Mouse (Mus musculus): Measurements from ENCODE around the gene Adam17. TPM values are rescaled to one million over a fixed set of nuclear protein-coding genes. Genes with fewer than 3 reads are reported as not detected.
"Not testable (repeated sequence)": the region's sequence is repeated elsewhere in the genome, so short reads cannot be mapped to it uniquely, and the experiment has no call there.

The Adam17 gene
- total RNA-seq (2018; cell fraction: chromatin; rRNA removed): 100 to 1,000 TPM; 103 to 555 (median 216) TPM
- total RNA-seq (2018; cell fraction: cytosol; rRNA removed): 100 to 1,000 TPM in 22 of 26 experiments, 10 to 100 TPM in 4; 86.1 to 147 (median 109) TPM
- 100 to 1,000 TPM; 144 to 491 (median 256) TPM for total RNA-seq (2018; cell fraction: nucleus; rRNA removed)
- 84.3 to 118 TPM (median 89.4 TPM) in 3 replicates for polyA plus RNA-seq (2018)

DNA sequence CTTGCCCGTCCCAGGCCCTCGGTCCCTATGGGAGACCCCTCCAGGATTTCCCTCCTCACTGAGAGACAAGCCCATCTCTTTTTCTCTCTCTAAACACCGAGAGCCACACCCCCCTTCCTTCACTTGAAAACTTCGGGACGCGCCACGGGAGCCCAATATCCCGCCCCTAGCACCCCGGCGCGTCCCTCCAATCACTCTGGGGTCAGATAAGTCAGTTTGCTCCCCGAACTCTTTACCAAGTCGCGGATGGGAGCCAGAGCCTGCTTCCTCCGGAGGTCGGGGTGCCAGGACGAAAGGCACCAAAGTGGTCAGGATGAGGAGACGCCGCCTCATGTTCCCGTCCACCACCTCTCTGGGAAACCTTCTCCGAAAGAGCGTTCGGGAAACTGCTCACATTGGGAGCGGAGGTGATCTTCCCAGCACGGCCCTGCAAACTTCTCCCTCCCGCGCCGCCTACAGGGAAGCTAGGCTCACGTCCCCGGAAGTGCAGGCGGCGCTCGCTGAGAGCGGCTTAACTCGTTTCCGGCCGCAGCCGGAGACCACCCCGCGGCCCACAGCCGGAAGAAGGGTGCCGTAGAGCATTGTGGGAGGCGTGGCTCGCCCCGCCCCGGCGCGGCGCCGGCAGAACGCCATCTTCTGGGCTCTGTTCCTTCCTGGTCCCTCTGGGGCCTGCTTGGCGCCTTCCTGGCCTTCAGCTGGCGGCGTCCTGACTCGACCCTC lies at the start of gene Adam17:
Gene Adam17 (minus strand): TSS at position 533 of the 720 bp plus-strand sequence.
- H3K36me3 ChIP-seq (ENCODE audit: inconsistent target): no peaks in the 10 kb centered on the region
- peak within 1 kb of the TSS; percentile 97 for H3K4me3 ChIP-seq (ENCODE audit: inconsistent target)
- H3K79me2 ChIP-seq (ENCODE audit: inconsistent target): peaks cover 54% of the 10 kb centered on the region
- peak within 1 kb of the TSS; percentile 89 for H3K27ac ChIP-seq
- under 1% methylated on average over 54 of the region's 55 CpGs for WGBS (ENCODE audit: missing documents)

DNA sequence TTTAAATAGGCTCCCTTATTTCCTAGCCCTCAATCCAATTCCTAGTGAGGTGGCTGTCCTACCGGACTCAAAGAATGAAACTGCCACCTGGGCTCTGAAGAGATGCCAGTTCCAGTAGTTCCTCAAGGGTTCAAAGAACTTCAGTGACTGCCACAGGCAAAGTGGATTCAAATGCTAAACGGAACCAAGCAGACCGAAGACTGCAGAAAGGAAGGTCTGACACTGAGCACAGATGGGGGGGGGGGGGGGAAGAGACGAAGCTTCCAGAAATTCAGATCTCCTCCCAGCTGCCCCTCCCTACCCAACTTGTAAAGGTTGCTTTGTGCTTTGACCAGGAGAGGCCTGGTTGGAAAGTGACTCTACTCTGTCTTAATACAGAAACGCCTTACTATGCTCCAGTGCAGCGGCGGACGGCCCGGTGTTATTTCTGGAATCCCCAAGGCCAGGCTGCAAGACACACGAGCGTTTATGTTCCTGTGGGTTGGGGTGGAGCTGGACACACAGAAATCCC lies 45.2 kb upstream of the Adam17 start:
- Histone ChIP-seq H3K27ac (no peak overlapping the region), H3K79me2 (ENCODE audit: inconsistent target) (peaks cover 30% of the 10 kb centered on the region), H3K36me3 (ENCODE audit: inconsistent target) (no peaks in the 10 kb centered on the region), H3K4me3 (ENCODE audit: inconsistent target) (peak overlapping the region; percentile 53)
- WGBS (ENCODE audit: missing documents): 71% methylated on average over 10 of the region's 11 CpGs

DNA sequence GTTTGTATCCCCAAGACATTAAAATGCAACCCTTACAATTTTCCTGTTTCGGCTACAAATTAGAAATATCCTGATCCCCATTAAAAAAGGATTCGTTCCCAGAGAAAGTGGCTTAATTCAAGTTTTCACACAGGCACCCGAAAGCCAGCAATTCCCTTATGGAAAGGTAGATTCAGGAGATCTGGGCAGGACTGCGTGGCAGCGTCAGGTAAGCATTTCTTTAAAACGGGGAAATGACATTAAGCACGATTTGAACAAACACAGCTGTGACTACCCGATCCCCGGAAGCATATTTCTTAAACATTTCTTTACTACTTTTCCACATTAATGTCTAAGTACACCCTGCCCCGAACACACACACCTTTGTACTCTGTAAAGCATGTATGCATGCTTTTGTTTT lies 44.7 kb upstream of the Adam17 start:
- H3K36me3 ChIP-seq (ENCODE audit: inconsistent target): no peaks in the 10 kb centered on the region
- H3K27ac ChIP-seq: peak overlapping the region; percentile 19; the same call in 1 of the 2 replicates
- peaks cover 36% of the 10 kb centered on the region for H3K79me2 ChIP-seq (ENCODE audit: inconsistent target)
- 6% methylated on average over 9 of the region's 10 CpGs for WGBS (ENCODE audit: missing documents)
- peak overlapping the region; percentile 53 for H3K4me3 ChIP-seq (ENCODE audit: inconsistent target)

DNA sequence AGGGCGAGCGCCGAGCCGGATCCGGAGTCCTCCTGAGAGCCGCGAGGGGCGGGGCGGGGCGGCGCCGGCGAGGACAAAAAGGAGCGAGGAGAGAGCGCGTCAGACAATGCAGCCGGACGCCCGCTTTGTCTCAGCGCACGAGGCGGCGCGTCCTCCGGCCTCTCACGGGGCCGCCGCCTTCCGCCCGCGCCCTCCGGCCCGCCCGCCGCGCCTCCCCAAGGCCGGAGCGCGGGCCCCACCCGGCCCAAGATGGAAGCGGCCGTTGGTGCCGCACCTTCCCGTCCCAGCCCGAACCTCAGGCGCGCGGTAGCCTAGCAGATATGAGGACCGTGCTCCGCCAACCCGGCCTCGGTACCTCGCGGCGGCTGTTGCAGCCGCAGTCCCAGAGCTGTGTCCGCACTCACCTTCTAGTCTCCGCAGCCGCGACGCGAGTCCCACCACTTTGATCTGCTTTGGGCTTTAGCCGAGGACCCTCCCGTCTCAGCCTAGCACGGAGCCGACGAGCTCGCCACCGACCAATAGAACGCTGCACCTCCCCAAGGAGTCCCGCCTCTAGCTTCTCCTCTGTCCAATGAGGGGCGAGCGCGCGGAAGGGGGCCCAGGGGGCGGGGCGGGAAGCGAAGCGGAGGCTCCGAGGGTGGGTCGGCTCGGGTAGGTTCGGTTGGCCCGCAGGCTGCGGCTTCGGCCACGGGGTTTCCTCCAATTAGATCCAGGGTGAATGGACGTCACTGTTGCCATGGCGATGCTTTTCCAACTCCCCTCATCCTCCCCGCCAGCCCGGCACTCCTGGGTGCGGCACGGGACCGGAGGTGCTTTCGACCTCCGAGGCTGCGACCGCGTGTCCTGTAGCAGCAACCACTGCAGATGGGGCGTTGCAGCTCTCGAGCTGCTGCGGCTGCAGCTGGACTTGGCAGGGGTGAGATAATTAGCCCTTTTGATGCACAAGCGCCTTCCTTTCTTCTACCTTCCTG lies 44.0 kb upstream of the Adam17 start, which contains the start of gene Ywhaq:
Gene Ywhaq (minus strand): TSS at position 538 of the 971 bp plus-strand sequence.
- H3K36me3 ChIP-seq (ENCODE audit: inconsistent target): no peaks in the 10 kb centered on the region
- under 1% methylated on average over 68 of the region's 103 CpGs for WGBS (ENCODE audit: missing documents)
- peak within 1 kb of the TSS; percentile 78 for H3K4me3 ChIP-seq (ENCODE audit: inconsistent target)
- peak within 1 kb of the TSS; percentile 44 for H3K27ac ChIP-seq
- H3K79me2 ChIP-seq (ENCODE audit: inconsistent target): peaks cover 43% of the 10 kb centered on the region

DNA sequence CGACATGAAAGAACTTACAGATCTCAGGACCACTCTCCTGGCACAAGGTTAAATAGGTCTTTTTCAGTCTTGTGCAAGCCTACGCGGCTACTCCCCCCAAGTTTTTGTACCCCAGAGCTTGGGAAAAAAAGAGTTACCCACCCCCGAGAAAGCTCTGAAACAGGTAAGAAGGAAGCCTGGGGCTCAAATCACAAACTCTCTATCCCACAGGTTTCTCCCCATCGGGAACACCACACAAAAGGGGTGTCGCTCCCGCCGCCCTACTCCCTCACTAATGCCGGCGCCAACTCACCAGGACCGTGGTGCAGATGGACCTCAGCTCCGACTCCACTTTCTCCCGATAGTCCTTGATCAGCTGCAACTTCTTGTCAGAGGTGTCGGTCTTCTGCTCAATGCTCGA lies 43.1 kb upstream of the Adam17 start:
- Histone ChIP-seq H3K79me2 (ENCODE audit: inconsistent target) (peaks cover 51% of the 10 kb centered on the region), H3K27ac (peak overlapping the region; percentile 44)
- 1% methylated on average over 8 of the region's 15 CpGs for WGBS (ENCODE audit: missing documents)

DNA sequence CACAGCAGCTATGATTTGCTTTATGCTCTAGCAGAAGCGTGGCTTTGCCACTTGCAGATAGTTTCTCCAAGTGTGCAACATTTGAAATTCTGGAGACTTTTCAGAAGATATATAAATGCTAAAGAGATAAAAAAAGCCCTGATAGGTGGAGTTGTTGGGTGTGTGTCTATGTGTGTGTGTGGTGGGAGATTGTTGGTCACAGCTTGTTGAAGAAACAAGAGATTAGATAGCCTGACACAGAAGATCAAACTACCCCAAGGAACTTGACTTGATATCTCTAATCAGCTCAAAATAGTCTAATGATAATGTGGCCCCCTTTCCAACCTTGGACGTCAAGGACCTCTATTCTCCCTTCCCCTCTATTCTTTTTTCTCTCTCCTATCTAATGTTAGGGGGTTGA lies 37.2 kb upstream of the Adam17 start:
- Histone ChIP-seq H3K27ac (no peak overlapping the region), H3K36me3 (ENCODE audit: inconsistent target) (peaks cover 15% of the 10 kb centered on the region; the same call in 1 of the 2 replicates)

More for the DNA sequence above, 43.1 kb upstream of the Adam17 start:
- H3K36me3 ChIP-seq (ENCODE audit: inconsistent target): no peaks in the 10 kb centered on the region
- H3K4me3 ChIP-seq (ENCODE audit: inconsistent target): peak overlapping the region; percentile 78

DNA sequence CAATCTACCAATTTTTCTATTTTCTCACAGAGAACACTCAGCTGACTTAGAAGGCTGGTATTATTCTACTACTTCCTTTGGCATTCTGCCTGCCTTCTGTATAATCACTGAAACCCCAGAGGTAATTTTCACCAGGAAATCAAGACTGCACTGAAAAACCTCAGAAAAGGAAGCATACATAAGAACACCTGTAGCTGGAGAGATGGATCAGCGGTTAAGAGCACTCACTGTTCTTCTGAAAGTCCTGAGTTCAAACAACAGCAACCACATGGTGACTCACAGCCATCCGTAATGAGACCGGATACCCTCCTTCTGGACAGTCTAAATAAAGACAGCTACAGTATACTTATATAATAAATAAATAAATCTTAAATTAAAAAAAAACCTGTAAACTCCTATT lies 36.2 kb upstream of the Adam17 start:
- WGBS (ENCODE audit: missing documents): 94% methylated on average over 3 of the region's 3 CpGs
- Histone ChIP-seq H3K4me3 (ENCODE audit: inconsistent target) (no peak overlapping the region), H3K27ac (no peak overlapping the region), H3K36me3 (ENCODE audit: inconsistent target) (peaks cover 15% of the 10 kb centered on the region; the same call in 1 of the 2 replicates), H3K79me2 (ENCODE audit: inconsistent target) (peaks cover 99% of the 10 kb centered on the region)

More for the DNA sequence above, 37.2 kb upstream of the Adam17 start:
- 95% methylated on average over 2 of the region's 2 CpGs for WGBS (ENCODE audit: missing documents)
- Histone ChIP-seq H3K79me2 (ENCODE audit: inconsistent target) (peaks cover 99% of the 10 kb centered on the region), H3K4me3 (ENCODE audit: inconsistent target) (no peak overlapping the region)

DNA sequence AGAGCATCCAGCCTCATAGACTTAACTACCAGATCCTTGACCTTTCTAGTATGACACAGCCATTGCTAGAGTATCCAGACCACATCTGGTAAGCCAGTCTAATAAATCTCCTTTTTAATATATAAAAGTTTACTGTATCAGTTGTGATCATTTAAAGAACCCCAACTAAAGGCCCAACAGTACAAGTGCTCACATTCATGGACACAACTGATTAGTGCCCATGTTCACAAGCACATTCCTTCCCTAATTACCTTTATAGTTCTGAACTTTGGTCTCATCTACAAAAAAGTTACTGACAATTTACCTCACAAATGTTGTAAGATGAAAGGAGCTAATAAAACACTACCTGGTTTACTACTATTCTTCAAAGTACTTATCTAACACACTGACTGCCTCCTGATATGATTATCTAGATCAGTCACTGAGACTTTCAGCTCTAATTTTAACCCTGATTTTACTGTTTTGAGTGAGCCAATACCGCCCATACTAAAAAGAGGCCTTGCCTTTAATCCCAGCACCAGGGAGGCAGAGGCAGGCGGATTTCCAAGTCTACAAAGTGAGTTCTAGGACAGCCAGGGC lies 35.4 kb upstream of the Adam17 start:
- H3K4me3 ChIP-seq (ENCODE audit: inconsistent target): no peak overlapping the region
- H3K36me3 ChIP-seq (ENCODE audit: inconsistent target): peaks cover 15% of the 10 kb centered on the region; the same call in 1 of the 2 replicates
- 94% methylated on average over 2 of the region's 2 CpGs for WGBS (ENCODE audit: missing documents)
- peaks cover 99% of the 10 kb centered on the region for H3K79me2 ChIP-seq (ENCODE audit: inconsistent target)
- no peak overlapping the region for H3K27ac ChIP-seq

DNA sequence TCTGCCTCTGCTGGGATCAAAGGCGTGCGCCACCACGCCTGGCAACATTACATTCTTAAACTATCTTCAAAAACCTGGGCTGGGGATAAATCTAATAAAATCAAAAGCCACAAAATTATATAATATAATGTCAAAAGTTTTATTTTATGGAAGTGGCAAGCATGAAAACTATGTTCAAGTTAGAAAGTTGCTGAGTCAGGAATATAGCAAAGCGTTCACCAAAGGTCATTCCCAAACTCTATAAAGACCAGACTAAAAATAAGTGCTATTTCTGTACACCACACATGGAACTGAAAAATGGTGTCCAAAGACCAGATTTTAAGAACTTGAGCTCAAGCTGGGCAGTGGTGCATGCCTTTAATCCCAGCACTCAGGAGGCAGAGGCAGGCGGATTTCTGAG lies 29.3 kb upstream of the Adam17 start:
- Histone ChIP-seq H3K79me2 (ENCODE audit: inconsistent target) (peaks cover 100% of the 10 kb centered on the region), H3K27ac (no peak overlapping the region), H3K36me3 (ENCODE audit: inconsistent target) (peaks cover 6% of the 10 kb centered on the region; the same call in 1 of the 2 replicates), H3K4me3 (ENCODE audit: inconsistent target) (no peak overlapping the region)
- 90% methylated on average over 5 of the region's 5 CpGs for WGBS (ENCODE audit: missing documents)

DNA sequence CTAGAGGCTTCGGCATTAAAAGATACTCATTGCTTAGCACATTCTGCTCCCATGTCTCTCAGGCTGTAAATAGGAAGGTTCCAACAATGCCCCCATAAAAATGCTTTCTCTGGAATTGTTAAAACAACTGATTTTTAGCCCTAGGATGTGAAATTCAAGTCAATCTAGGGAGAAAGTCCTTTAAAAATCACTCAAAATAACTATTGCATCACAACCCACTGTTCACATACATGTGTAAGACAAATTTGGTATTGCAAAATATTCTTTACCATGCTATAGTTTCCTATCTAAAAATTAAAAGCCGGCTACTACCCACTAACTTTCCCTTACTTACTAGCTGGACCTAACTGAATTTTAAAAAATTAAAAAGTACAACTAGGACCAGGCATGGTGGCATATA lies 12.8 kb upstream of the Adam17 start:
- Histone ChIP-seq H3K36me3 (ENCODE audit: inconsistent target) (peaks cover 6% of the 10 kb centered on the region; the same call in 1 of the 2 replicates), H3K4me3 (ENCODE audit: inconsistent target) (no peak overlapping the region), H3K27ac (no peak overlapping the region), H3K79me2 (ENCODE audit: inconsistent target) (no peaks in the 10 kb centered on the region)
- 73% methylated on average over 2 of the region's 2 CpGs for WGBS (ENCODE audit: missing documents)

DNA sequence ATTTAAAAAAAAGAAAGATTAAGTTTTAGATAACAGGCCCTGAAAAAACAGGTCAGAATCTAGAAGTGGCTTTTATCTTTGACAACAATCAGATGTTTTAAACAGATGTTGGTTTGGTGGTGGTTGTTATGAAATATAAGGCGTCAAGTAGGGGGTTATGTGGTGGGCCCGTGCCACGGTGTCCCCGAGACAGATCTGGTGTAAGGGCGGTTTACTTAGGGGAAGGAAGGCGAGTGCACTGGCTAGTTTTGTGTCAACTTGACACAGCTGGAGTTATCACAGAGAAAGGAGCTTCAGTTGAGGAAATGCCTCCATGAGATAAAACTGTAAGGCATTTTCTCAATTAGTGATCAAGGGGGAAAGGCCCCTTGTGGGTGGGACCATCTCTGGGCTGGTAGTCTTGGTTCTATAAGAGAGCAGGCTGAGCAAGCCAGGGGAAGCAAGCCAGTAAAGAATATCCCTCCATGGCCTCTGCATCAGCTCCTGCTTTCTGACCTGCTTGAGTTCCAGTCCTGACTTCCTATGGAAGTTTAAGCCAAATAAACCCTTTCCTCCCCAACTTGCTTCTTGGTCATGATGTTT lies 5.4 kb upstream of the Adam17 start:
- 29% methylated on average over 6 of the region's 6 CpGs for WGBS (ENCODE audit: missing documents)
- H3K4me3 ChIP-seq (ENCODE audit: inconsistent target); H3K36me3 ChIP-seq (ENCODE audit: inconsistent target); H3K27ac ChIP-seq: not testable (repeated sequence)
- H3K79me2 ChIP-seq (ENCODE audit: inconsistent target): peaks cover 12% of the 10 kb centered on the region; the same call in 1 of the 2 replicates

DNA sequence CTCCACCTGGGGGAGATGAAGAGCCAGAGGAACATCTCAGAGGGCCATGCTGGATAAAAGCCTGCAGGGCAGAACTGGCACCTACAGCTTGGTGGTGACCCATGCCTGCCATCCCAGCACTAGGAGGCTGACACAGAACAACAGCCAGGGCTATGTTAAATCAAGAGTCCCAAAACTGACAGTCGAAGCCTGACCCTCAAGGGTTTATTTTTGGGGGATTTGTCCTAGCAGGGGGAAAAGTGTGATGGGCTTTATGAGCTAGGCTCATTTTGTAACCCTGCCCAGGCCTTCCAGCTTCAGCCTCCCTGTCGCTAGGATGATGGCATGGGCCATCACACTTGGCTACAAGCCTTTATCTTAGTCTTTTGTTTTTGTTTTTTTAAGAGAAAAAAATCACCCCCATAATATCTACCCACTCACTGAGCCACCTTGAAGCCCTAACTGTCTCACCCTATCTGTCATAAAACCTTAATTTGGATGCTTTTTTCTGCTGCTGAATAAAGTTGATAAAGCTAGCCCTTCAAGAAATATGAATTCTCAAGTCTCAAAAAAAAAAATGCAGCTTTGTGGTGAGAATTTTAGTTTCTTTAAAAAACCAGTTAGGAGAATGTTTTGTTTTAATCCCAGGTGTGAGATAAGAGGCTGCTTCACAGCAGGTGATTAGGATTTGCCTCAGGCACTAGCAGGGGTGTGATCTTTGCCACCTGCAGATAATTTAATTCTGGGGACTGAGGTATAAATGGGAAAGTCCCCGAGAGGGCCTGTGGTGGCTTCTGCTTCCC lies 2.1 kb upstream of the Adam17 start:
- Histone ChIP-seq H3K27ac (no peak overlapping the region), H3K79me2 (ENCODE audit: inconsistent target) (peaks cover 38% of the 10 kb centered on the region), H3K4me3 (ENCODE audit: inconsistent target) (no peak overlapping the region), H3K36me3 (ENCODE audit: inconsistent target) (no peaks in the 10 kb centered on the region)
- 97% methylated on average over 3 of the region's 3 CpGs for WGBS (ENCODE audit: missing documents)
